Mouse (Mus musculus) cerebellum, postnatal 10 days (tissue): ENCODE measurements around the gene Gramd1a.

Experiments used
- DNase-seq, 2 experiments: peaks; one replicate each; pipeline ENCODE4 v3.0.0; 2021; ENCODE audit warnings: mixed read lengths in 2 of 2

The Gramd1a gene

DNA sequence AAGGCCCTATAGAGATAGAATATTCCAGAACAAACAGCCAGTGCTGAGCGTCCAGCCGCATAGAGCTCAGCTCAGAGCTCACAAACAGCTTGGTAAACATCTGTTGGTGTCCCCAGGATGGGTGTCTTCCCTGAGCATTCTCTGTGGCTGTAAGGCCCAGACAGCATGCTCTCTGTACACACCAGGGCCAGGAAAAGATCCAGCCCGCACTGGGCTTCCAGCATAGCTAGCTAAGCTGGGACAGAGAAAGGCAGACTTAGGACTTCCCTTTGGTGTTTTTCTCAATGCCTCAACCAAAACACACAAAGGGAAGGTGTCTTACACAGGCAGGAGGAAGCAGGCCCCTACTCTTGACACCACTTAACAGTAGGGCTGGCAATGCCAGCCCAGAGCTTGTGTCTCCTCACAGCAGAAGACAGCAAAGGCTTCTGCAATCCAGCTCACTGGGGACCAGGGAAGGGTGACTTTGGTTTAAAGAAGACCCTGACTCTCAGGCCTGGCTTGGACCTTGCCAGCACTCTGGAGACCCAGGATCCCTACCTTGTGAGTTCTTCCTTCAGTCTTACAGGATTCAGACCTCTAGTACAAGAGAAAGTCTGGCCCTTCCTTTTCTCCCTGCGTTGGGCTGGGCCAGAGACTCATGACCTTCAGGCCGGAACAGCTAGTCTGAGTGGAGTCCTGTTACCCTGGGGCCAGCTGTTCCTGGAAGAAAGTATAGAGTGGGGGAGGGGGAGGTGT is at the start of gene Gramd1a:
Gene Gramd1a (minus strand): TSS at position 601 of the 738 bp plus-strand sequence.
- no peak for DNase-seq

GRCm38 (mm10) chr7:31195591-31196307 is 40.1 kb upstream of the Gramd1a start:
- DNase-seq: no peak

GRCm38 (mm10) chr7:31184711-31185110 is 29.0 kb upstream of the Gramd1a start:
- no peak for DNase-seq

DNA sequence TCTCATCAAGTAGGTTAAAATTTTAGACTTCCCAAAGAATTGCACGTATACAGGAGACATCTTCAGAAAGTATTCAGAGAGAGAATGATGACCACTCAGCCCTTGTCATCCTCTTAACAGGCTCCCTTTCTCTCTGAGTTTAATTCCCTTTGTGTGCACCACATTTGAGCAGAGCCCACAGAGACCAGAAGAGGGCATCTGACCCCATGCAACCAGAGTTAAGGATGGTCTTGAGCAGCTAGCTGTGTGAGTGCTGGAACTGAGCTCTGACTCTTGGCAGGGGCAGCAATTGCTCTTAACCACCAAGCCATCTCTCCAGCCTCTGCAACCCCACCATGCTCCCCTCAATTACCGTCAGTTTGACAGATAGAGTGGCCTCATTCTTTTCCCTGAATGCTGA is 27.2 kb upstream of the Gramd1a start:
- DNase-seq: no peak

DNA sequence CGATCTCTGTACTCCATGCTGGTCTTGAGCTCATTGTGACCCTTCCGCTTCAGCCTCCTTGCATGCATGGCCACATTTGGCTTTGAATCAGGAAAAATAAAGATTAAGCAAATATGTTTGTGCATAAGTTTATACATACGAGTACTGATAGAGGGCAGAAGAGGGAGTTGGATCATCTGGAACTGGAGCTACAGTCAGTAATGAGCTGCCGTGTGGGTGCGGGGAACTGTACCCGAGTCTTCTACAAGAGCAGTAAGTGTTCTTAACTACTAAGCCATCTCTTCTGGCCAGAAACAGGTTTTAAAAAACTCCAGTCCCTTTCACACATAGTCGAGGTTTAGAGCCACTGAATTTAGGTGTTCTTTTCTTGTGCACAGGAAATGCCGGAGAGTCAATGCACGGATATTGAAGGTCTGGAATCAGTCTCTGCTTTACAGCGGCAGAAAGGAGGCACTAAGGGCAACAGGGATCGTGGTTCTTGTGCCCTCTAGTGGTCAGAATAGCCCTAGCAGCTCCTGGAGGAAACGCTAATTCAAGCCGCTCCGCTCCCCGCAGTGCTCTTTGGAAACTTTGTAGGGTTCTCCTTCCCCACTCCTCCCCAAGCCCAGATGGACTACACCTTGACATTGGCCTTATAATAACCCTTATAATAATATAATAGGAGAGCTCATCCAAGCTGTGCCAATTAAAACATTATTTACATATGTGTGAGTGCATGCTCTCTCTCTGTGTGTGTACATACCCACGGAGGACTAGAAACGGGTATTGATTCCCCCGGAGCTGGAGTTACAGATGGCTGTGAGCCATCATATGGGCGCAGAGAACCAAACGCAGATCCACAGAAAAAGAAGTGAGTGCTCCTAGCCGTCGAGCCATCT is 21.4 kb upstream of the Gramd1a start:
- peak; percentile 85 to 90 for DNase-seq

- DNase-seq: no peak
Measured at GRCm38 (mm10) chr7:31175096-31175495, 19.4 kb upstream of the Gramd1a start.

DNA sequence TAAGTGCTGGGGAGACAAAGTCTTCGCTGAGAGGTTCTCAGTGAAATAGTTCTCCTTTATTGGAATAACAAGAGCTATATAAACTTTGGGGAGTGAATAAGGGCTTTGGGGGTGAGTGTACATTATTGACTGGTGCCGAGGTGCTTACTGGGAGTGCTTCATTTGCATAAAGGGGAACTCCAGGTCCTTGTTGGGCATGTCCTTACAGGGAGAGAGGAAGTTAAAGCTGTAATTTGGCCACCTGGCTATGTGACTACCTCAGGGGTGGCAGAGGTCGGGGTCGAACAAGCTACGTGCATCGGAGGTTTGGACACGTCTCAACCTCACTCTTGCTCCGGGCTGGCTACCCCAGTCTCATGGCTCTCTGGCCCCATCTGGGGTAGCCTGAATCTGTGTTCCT is 18.8 kb upstream of the Gramd1a start:
- DNase-seq: no peak

DNA sequence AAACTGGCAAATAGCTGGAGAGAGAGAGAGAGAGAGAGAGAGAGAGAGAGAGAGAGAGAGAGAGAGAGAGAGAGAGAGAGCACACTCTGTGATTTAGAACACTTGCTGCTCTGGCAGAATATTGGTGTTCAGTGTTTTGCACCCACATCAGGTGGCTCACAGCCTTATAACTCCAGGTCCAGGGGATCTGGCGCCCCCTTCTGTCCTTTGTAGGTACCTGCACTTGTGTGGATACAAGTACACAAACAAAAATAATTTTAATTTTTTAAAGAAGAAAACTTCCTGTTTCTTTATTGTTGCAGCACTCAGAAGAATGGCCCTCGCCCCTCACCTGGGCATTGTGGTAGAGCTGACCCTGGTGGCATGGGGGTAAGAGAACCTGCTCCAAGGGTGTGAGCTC is 16.5 kb upstream of the Gramd1a start:
- DNase-seq: peak; percentile 48 to 61

DNA sequence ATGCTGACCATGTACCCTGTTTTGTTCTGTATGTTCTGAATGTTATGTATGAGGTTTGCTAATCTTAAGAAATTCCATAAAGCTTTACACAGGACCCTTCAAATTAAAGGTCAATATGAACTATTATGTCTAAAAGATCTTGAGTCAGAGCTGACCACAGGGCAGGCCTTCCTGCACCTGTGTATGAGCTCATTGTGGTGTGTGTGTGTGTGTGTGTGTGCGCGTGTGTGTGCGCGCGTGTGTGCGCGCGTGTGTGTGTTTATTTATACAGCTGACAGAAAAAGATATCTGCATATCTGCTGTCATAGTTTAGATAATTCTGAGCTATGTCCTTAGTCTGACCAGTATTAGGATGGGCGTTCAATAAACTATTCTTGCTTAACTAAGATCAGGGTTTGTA is 14.8 kb upstream of the Gramd1a start:
- no peak for DNase-seq

GRCm38 (mm10) chr7:31168412-31168811 is 12.7 kb upstream of the Gramd1a start:
- DNase-seq: no peak

- DNase-seq: no peak
Measured at GRCm38 (mm10) chr7:31164748-31165147, 9.1 kb upstream of the Gramd1a start.

DNA sequence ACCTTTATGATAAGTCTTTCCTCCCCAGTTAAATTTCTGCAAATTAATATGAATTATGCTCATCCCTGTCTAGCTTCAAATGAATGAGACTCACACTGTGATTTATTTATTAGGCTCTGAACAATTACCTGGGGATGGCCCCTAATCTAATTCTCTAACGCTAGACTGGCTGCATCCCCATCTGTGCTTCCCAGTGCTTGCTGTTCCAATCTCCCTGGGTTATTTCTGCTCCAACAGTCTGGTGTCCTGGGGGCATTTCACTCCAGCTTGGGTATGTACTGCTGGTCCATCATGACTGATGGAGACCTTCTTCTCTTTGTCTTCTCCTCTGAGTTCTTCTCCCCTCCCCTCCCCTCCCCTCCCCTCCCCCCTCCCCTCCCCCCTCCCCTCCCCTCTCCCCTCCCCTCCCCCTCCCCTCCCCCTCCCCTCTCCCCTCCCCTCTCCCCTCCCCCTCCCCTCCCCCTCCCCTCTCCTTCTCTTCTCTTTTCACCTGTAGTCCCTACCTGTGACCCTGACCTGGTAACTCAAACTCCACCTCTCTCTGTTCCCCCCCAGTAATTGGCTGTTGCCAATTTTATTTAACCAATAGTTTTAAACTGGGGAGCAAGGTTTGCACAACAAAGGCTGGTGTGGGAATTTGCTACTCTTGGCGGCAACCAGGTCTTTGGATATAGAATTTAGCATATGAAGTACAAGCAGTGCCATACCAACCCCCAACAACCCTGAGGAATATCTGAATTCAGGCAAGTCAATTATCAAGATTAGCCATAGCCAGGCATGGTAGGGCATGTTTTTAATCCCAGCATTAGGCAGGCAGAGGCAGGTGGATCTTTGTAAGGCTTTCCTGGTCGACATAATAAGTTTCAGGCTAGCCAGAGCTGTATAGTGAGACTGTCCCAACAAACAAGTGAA is 8.2 kb upstream of the Gramd1a start:
- no peak for DNase-seq

DNA sequence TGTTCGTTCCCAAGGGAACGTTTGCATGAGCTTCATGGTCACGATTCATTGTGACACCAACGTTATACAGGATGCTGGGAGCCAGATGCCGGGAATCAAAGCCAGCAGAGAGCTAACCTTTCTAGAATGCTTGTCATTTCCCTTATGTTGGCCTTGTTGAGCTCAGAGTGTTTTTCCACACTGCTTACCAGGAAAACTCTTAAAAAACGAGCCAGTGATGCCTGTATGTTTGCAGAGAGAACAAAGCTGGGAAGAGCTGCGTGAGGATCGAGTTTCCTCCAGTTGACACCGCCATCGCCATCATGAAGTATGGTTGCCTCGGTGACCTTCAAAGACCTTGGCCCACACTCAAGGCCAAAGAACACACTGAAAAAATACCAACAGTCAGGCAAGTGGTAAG is 6.6 kb upstream of the Gramd1a start:
- no peak for DNase-seq

DNA sequence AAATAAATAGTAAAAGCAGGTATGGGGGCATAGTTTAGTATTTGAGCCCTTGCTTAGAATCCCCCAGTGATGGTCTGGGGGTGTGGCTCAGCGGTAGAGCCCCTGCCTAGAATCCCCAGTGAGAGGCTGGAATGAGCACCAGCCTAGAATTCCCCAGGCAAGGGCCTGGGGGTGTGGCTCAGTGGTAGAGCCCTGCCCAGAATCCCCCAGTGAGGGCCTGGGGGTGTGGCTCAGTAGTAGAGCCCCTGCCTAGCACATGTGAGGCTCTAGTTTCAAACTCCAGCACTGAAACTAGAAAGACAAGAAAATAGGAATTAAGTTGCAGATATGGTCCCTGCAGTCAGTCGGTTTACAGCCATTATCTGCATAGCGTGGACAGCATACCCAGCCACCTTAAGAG is 6.1 kb upstream of the Gramd1a start:
- DNase-seq: no peak

- DNase-seq: no peak
Measured at GRCm38 (mm10) chr7:31161246-31161645, 5.5 kb upstream of the Gramd1a start.

DNA sequence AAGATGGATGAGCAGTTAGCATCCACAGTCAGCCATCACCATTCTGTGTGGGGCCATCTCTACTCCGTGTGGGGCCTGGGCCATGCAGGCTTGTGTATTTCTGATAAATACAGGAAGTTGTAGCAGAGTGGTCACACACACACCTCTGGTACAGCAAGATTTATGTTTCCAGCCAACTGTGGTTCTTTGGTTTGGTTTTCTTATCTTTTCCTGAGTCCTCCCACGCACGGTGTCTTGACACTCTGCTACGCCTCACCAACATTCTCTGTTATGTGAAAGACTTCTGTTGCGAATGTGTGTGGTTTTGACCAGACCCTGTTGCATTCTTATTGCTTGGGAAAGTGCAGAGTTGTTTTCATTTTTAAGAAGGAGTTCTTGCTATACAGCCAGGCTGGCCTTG is 5.1 kb upstream of the Gramd1a start:
- DNase-seq: no peak

- peak; percentile 42 for DNase-seq
Measured at GRCm38 (mm10) chr7:31156034-31156928, 585 bp upstream of the Gramd1a start.

DNA sequence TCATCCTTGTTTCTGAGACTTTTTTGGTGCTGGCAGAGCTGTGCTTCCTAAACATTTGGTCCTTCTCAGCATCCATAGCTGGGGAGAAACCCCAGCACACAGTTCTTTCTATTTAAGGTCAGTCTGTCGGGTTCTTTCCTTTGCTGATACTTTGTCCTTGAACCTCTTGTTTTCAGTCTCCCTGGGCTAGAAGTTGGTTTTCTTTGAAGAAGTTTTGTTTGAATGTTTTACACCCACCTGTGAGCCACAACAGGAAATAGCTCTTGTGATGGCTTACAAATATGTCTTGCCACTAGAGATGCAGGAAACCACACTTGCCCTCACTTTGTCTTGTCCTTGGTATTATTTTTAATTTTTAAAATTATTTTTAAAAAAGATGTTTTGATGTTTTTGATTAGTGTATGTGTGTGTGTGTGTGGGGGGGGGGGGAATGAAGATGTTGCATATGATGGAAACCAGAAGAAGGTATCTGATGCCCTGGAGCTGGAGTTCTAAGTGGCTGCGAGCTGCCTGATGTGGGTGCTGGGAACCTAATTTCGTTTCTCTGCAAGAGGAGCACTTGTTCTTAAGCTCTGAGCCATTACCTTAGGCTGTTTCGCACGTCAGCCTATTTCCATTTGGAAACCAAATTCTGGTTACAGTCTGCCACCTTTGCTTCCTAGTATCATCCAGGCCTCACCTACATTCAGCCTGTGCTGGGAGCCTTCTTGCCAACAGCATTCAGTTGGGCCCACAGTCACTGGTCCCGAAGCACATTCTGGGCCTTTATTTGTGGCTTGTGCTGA is 2.0 kb downstream of the Gramd1a start:
- DNase-seq: no peak

DNA sequence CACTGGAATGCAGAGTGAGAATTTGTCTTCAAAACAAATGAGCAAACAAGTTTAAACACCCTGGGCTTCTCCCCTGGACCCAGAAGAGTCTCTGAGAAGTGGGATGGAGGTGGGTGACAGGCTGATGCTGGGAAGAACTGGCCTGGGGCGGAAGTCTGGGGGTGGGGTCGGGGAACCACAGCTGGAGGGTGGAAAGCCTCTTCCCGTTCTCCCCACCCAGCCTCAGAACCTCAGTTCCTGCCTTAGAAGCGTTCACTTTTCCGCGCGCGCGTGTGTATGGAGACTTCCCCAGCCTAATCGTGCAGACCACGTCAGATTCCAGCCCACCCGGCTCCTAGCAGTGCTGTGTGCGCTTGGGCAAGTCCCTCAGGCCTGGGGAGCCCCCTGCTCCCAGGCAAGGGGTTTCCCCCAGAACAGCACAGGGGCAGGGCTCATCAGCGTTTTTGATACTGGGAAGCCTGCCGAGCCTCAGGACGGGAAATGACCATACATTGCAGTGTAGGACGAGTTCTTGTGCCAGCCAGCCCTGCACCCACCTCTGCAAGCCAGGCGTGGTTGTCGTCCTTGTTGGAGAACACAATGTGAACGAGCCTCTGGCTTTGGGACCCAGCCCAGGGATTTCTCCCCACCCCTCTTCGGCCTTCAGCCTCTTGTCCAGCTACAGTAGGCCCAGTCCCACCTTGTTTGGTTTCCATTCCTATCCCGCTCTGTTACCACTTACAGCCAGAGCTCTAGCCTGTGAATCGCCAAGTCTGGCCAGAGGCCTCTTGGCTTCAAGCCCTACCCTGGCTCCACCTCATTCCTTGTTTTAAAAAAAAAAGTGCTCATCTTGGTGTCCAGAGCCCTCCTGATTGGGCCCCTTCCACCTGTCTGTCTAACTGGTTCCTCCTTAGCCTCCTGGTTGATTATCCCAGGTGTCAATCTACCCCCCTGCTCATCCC is 4.1 kb downstream of the Gramd1a start:
- DNase-seq: peak; percentile 70
